Mouse (Mus musculus) mouse embryonic stem cell (cell line): ENCODE data around the gene Runx3.
"Not testable (repeated sequence)": the region's sequence is repeated elsewhere in the genome, so short reads cannot be mapped to it uniquely, and the experiment has no call there.

Experiments used
- in situ Hi-C, 2 experiments: fragments of 300-500 bp; cut with MboI; formaldehyde crosslinking; loops; 1 replicate in 1 of 2; 3 replicates in 1 of 2; pipeline ENCODE4 v1.14.3; 2019 to 2020; ENCODE audit warnings: low sequenced_read_pairs in 2 of 2, low pct_unique_long_range_greater_than_20kb in 1 of 2, mixed read lengths in 1 of 2; ENCODE audit not compliant: unreplicated experiment in 1 of 2

Gene Runx3

GRCm38 (mm10) chr4:135158724-135159409, 38.4 kb downstream of the Runx3 start:
- in situ Hi-C loops: no loop called here

GRCm38 (mm10) chr4:135159663-135160062, 39.2 kb downstream of the Runx3 start:
- in situ Hi-C loops: no loop called here

GRCm38 (mm10) chr4:135160168-135160567, 39.7 kb downstream of the Runx3 start:
- in situ Hi-C loops: no loop called here

GRCm38 (mm10) chr4:135161441-135161840, 41.0 kb downstream of the Runx3 start:
- in situ Hi-C loops: no loop called here

- in situ Hi-C loops: no loop called here
Measured at GRCm38 (mm10) chr4:135165761-135166160, 45.3 kb downstream of the Runx3 start.

- in situ Hi-C loops: no loop called here
Measured at GRCm38 (mm10) chr4:135166413-135167225, 46.2 kb downstream of the Runx3 start.

- in situ Hi-C loops: no loop called here
Measured at GRCm38 (mm10) chr4:135167816-135168527, 47.5 kb downstream of the Runx3 start.

GRCm38 (mm10) chr4:135169096-135169495, 48.6 kb downstream of the Runx3 start:
- in situ Hi-C loops: no loop called here

GRCm38 (mm10) chr4:135169501-135169900, 49.0 kb downstream of the Runx3 start:
- in situ Hi-C loops: no loop called here

- in situ Hi-C loops: no loop called here
Measured at GRCm38 (mm10) chr4:135171304-135171875, 50.9 kb downstream of the Runx3 start.

- in situ Hi-C loops: no loop called here
Measured at GRCm38 (mm10) chr4:135175406-135176120, 55.1 kb downstream of the Runx3 start.

- in situ Hi-C loops: no loop called here
Measured at GRCm38 (mm10) chr4:135177568-135177967, 57.1 kb downstream of the Runx3 start.

- in situ Hi-C loops: no loop called here
Measured at GRCm38 (mm10) chr4:135179077-135179481, 58.6 kb downstream of the Runx3 start.

GRCm38 (mm10) chr4:135181819-135182218, 61.4 kb downstream of the Runx3 start:
- in situ Hi-C loops: no loop called here

- in situ Hi-C loops: not testable (repeated sequence)
Measured at GRCm38 (mm10) chr4:135184277-135184676, 63.8 kb downstream of the Runx3 start.

- in situ Hi-C loops: loop anchor here in 1 of 2 experiments (5.0 kb wide), 1 partner anchor 172 kb away; no protein-coding TSS in a partner anchor
Measured at GRCm38 (mm10) chr4:135189452-135190008, 69.1 kb downstream of the Runx3 start.

- in situ Hi-C loops: loop anchor here in 1 of 2 experiments (5.0 kb wide), 1 partner anchor 173 kb away; no protein-coding TSS in a partner anchor
Measured at GRCm38 (mm10) chr4:135190364-135190763, 69.9 kb downstream of the Runx3 start.

GRCm38 (mm10) chr4:135191185-135191584, 70.7 kb downstream of the Runx3 start:
- in situ Hi-C loops: loop anchor here in 1 of 2 experiments (5.0 kb wide), 1 partner anchor 174 kb away; no protein-coding TSS in a partner anchor
